Mouse (Mus musculus) left cerebral cortex, postnatal 25 days (tissue): ENCODE data around the gene Syt6. TPM values are rescaled to one million over a fixed set of nuclear protein-coding genes. Genes with fewer than 3 reads are reported as not detected.

Experiments used
- microRNA-seq, 2 experiments: library from miRNA; unstranded; fragments of <30 nt; microRNA quantifications; one replicate each; pipeline ENCODE4 v1.2.0; 2022
- total RNA-seq, 2 experiments: library from RNA; stranded (reverse); gene quantifications; 2 replicates each; pipeline ENCODE4 v1.2.3; 2021

The Syt6 gene
- total RNA-seq, 2 experiments from 2014 or later, result 10.4 to 22.6 TPM

Small RNAs within 50 kb of the gene (microRNA-seq; reads per million reads assigned to microRNA genes)
- gene Gm25325, result 0 reads per million in 2 experiments

Other genes starting within 250 kb of the Syt6 start
- 1 to 10 TPM in 1 of 2 experiments, not detected in 1; 1.0 TPM for gene Atg4a-ps, start 70.8 kb downstream of the Syt6 start, total RNA-seq
- gene Olfml3, start 162.8 kb downstream of the Syt6 start, total RNA-seq, result 10 to 100 TPM; 14.4 to 15.2 TPM
- gene Gm10964, start 164.1 kb downstream of the Syt6 start, total RNA-seq, result not detected
- gene Hipk1, start 216.3 kb downstream of the Syt6 start, total RNA-seq, result 100 to 1,000 TPM; 110 to 113 TPM
- gene Dclre1b, start 234.2 kb downstream of the Syt6 start, total RNA-seq, result 1 to 10 TPM; 5.9 to 7.7 TPM
- 10 to 100 TPM; 14.1 to 16.1 TPM for gene Ap4b1, start 234.3 kb downstream of the Syt6 start, total RNA-seq
- gene Gm43064, start 234.3 kb downstream of the Syt6 start, total RNA-seq, result under 1 TPM; 0.16 to 0.32 TPM